Mouse (Mus musculus): ENCODE measurements around the gene Hsp90ab1. TPM values are rescaled to one million over a fixed set of nuclear protein-coding genes. Genes with fewer than 3 reads are reported as not detected.

Gene Hsp90ab1
- total RNA-seq, 2 experiments from 2014 or later: 1,675 to 1,723 TPM

DNA sequence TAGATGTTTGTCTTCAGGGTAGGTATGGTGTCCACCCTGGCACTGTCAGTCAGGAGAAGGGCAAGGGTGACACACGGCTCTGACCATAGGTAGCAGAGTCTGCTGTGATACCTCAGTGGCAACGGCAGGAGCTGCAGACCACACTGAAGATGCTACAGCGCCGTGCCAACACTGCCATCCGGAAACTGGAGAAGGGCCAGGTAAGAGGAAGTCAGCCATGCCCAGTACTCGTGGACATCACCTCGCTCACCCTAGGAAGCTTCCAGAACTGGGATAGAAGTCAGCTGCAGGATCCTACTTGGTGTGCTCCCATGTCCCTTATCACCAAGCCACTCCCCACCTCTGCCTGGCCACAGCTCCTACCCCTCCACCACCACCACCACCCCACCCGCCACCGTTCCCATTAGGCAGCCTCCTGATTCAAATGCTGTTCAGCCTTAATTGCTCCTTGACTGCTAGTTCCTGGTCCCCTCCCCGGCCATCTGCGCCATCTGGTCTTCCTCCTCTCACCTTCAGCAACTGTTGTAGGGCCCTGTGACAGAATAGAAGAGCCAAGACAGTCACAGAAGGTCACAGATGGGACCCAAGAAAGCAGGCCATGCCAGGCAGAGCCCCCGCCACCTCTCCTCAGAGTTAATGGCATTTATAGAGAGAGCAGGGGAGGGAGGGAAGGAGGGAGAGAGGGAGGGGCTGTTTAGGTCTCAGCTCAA is 54.1 kb downstream of the Hsp90ab1 start:
- intact Hi-C loops (cut with DNase I): no loop called here
- no peak for DNase-seq (ENCODE audit: extremely low spot score in 1 of 2, low spot score in 2 of 2)

Other genes starting within 250 kb of the Hsp90ab1 start
- 10 to 100 TPM; 47.3 to 48.0 TPM for gene Cdc5l, start 139.5 kb downstream of the Hsp90ab1 start, total RNA-seq (2021)
- gene Spats1, start 97.9 kb downstream of the Hsp90ab1 start, total RNA-seq (2021): 1 to 10 TPM; 4.9 to 5.0 TPM
- gene Aars2, start 66.4 kb downstream of the Hsp90ab1 start, total RNA-seq (2021): 10 to 100 TPM; 21.2 to 23.4 TPM
- gene Tcte1, start 49.8 kb downstream of the Hsp90ab1 start, total RNA-seq (2021): 1 to 10 TPM in 1 of 2 experiments, under 1 TPM in 1; 0.45 to 1.0 TPM
- 100 to 1,000 TPM in 1 of 2 experiments, 10 to 100 TPM in 1; 99.5 to 104 TPM for gene Tmem151b, start 23.6 kb downstream of the Hsp90ab1 start, total RNA-seq (2021)
- 1 to 10 TPM; 2.5 to 2.6 TPM for gene Nfkbie, start 17.6 kb downstream of the Hsp90ab1 start, total RNA-seq (2021)
- gene Slc35b2, start 9.4 kb downstream of the Hsp90ab1 start, total RNA-seq (2021): 10 to 100 TPM; 43.8 to 46.7 TPM
- gene Slc29a1, start 26.3 kb upstream of the Hsp90ab1 start, total RNA-seq (2021): 10 to 100 TPM; 30.3 to 33.3 TPM
- gene Mymx, start 28.8 kb upstream of the Hsp90ab1 start, total RNA-seq (2021): not detected
- under 1 TPM in 1 of 2 experiments, not detected in 1; 0.39 TPM for gene Capn11, start 86.1 kb upstream of the Hsp90ab1 start, total RNA-seq (2021)
- 10 to 100 TPM; 46.8 to 47.1 TPM for gene Mrpl14, start 113.1 kb upstream of the Hsp90ab1 start, total RNA-seq (2021)
- gene Tmem63b, start 113.6 kb upstream of the Hsp90ab1 start, total RNA-seq (2021): 100 to 1,000 TPM; 238 to 244 TPM
- gene 1600014C23Rik, start 160.6 kb upstream of the Hsp90ab1 start, total RNA-seq (2021): not detected

Measured in left cerebral cortex, postnatal 10 days (tissue).